In the genomic region with DNA sequence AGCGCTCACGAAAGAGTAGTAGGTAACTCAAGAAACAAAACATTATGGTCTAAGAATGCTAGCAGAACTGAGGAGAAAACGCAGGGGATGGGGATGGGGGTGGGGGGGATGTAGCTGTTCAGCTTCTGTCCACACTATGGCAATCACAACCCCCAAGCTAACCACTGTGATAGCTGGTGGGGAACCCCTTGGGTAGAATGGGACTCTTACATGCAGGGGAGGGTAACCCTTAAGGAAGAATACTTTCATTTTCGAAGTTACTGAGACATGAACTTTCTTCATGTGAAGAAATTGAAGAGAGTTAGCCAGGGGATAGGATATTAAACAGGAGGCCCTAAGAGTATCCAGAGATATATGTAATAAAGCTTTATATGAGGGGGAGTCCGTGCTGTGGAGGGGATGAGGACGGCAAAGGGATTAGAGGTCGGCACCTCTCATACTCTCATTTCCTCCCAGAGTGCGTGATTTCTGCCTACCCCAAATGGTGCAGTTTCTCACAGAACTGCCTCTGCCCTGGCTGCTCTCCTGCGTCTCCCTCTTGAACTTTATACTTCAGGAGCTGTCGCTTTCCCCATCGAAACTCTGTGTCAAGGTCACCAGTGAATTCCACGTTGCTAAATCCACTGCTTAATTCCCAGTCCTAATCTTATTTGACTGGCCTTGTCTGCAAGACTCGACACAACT, we compare ENCODE assay signal across 9 mouse cellular contexts. TPM values are rescaled to one million over a fixed set of nuclear protein-coding genes. Genes with fewer than 3 reads are reported as not detected.
DNase-seq lines count a peak whose midpoint lies in the region; ATAC-seq and TF ChIP-seq lines count a peak whose summit lies in the region.
"Had no signal": no experiment of that assay in that cellular context is flagged by ENCODE, and none has a peak within 500 bp of the region (broad histone marks: within the 10 kb centered on the region; RNA-seq: fewer than 3 reads in every experiment).

No protein-coding gene starts in this region.

- peak; percentile 46 for ATAC-seq in megakaryocyte, adult 5-6 weeks (ENCODE audit: poor library complexity, severe bottlenecking)
- ATAC-seq in hindbrain, embryonic 11.5 days (ENCODE audit: low FRiP score) = no peak
- ATAC-seq: midbrain, embryonic 15.5 days had no signal

- H3K27ac ChIP-seq in bone marrow, adult 2 months (ENCODE audit: control insufficient read depth, insufficient read depth, low read depth, low read length, poor library complexity) = peak overlapping the region; percentile 39; the same call in 1 of the 2 replicates
- no peak overlapping the region for H3K27ac ChIP-seq in limb, embryonic 10.5 days
- no peak overlapping the region for H3K27ac ChIP-seq in hindbrain, embryonic 11.5 days (ENCODE audit: low read depth, low read length)
- H3K27ac ChIP-seq: midbrain, embryonic 15.5 days had no signal

- no peak overlapping the region for H3K9ac ChIP-seq in hindbrain, embryonic 11.5 days (ENCODE audit: low read depth, low read length)
- H3K9ac ChIP-seq: midbrain, embryonic 15.5 days had no signal

- no peaks in the 10 kb centered on the region; the same call in 1 of the 2 replicates for H3K4me1 ChIP-seq in bone marrow, adult 2 months (ENCODE audit: control insufficient read depth, insufficient read depth, low read length)
- H3K4me1 ChIP-seq in limb, embryonic 10.5 days = 0 out of 2 replicates have a peak, but pooled peaks cover 11% of the 10 kb centered on the region
- no peaks in the 10 kb centered on the region for H3K4me1 ChIP-seq in hindbrain, embryonic 11.5 days (replicated peaks; ENCODE audit: control insufficient read depth, insufficient read depth, low read length)

- TF ChIP-seq CTCF in bone marrow, adult 2 months (IDR thresholded peaks at IDR 0.05; ENCODE audit: control insufficient read depth, insufficient read depth, low read length) = no peak

- H3K9me3 ChIP-seq in limb, embryonic 10.5 days (replicated peaks) = no peaks in the 10 kb centered on the region
- no peaks in the 10 kb centered on the region for H3K9me3 ChIP-seq in hindbrain, embryonic 11.5 days (ENCODE audit: control insufficient read depth, low read length)
- H3K9me3 ChIP-seq: midbrain, embryonic 15.5 days had no signal

- H3K27me3 ChIP-seq in limb, embryonic 10.5 days (ENCODE audit: low read depth, poor library complexity, severe bottlenecking) = no peaks in the 10 kb centered on the region
- H3K27me3 ChIP-seq in hindbrain, embryonic 11.5 days (ENCODE audit: control insufficient read depth, insufficient read depth, low read length) = no peaks in the 10 kb centered on the region
- H3K27me3 ChIP-seq: midbrain, embryonic 15.5 days had no signal

- peak; percentile 58 for DNase-seq in adrenal gland, adult 2 months
- no peak for DNase-seq in adrenal gland, postnatal 25 days
- peak; percentile 14 for DNase-seq in kidney, postnatal 10 days
- no peak for DNase-seq in kidney, postnatal 36 days
- DNase-seq in limb, embryonic 10.5 days (ENCODE audit: low spot score) = no peak
- DNase-seq in hindbrain, embryonic 11.5 days (ENCODE audit: low spot score) = no peak

- peak overlapping the region; percentile 38 for H3K4me3 ChIP-seq in bone marrow, adult 2 months (replicated peaks; ENCODE audit: control insufficient read depth, low read depth, low read length)
- no peak overlapping the region for H3K4me3 ChIP-seq in limb, embryonic 10.5 days
- no peak overlapping the region for H3K4me3 ChIP-seq in hindbrain, embryonic 11.5 days (ENCODE audit: low read depth, low read length)
- H3K4me3 ChIP-seq: midbrain, embryonic 15.5 days had no signal

- TF ChIP-seq POLR2A in bone marrow, adult 2 months (IDR thresholded peaks at IDR 0.05; ENCODE audit: borderline replicate concordance, control insufficient read depth, low read depth, low read length) = no peak

- no peaks in the 10 kb centered on the region for H3K36me3 ChIP-seq in limb, embryonic 10.5 days
- H3K36me3 ChIP-seq in hindbrain, embryonic 11.5 days (ENCODE audit: control insufficient read depth, insufficient read depth, low read length) = no peaks in the 10 kb centered on the region
- H3K36me3 ChIP-seq: midbrain, embryonic 15.5 days had no signal

- H3K4me2 ChIP-seq in hindbrain, embryonic 11.5 days (replicated peaks; ENCODE audit: low read depth, low read length) = no peak overlapping the region

- WGBS in bone marrow, adult 2 months = 24% methylated on average over 13 of the region's 13 CpGs
- WGBS in limb, embryonic 10.5 days = 78% methylated on average over 13 of the region's 13 CpGs
- WGBS in hindbrain, embryonic 11.5 days = 79% methylated on average over 13 of the region's 13 CpGs

RNA-seq across cellular contexts. Expression of a gene that starts 25.4 kb away (rescaled TPM):
- 10 to 100 TPM; 13.0 to 13.4 TPM for total RNA-seq in adrenal gland, adult 2 months (2021)
- 33.1 and 38.5 TPM in 2 replicates for polyA plus RNA-seq in adrenal gland, adult 2 months (2012; rRNA removed)
- total RNA-seq in adrenal gland, postnatal 25 days (2021) = 13.9 and 14.0 TPM in 2 replicates
- 3.6 and 3.8 TPM in 2 replicates for polyA plus RNA-seq in bone marrow, adult 2 months (2011; ENCODE audit: insufficient read depth, insufficient read length, low replicate concordance, missing spikeins)
- total RNA-seq in megakaryocyte, adult 5-6 weeks (2015) = 5.0 and 6.8 TPM in 2 replicates
- 9.7 and 10.4 TPM in 2 replicates for total RNA-seq in megakaryocyte, adult 5-6 weeks (2017)
- polyA plus RNA-seq in limb, embryonic 10.5 days (2016; fragmentation: Nextera tagmentation; extraction: Ambion mirVana) = 10.4 and 12.0 TPM in 2 replicates
- 7.7 and 8.4 TPM in 2 replicates for polyA plus RNA-seq in hindbrain, embryonic 11.5 days (2014; fragmentation: Nextera tagmentation; extraction: Ambion mirVana)

RNA-seq across cellular contexts. Expression of a gene that starts 25.9 kb away (rescaled TPM):
- total RNA-seq in adrenal gland, adult 2 months (2021) = 100 to 1,000 TPM; 111 to 124 TPM
- polyA plus RNA-seq in adrenal gland, adult 2 months (2012; rRNA removed) = 42.9 and 45.9 TPM in 2 replicates
- 126 and 128 TPM in 2 replicates for total RNA-seq in adrenal gland, postnatal 25 days (2021)
- polyA plus RNA-seq in bone marrow, adult 2 months (2011; ENCODE audit: insufficient read depth, insufficient read length, low replicate concordance, missing spikeins) = 67.3 and 100 TPM in 2 replicates
- total RNA-seq in megakaryocyte, adult 5-6 weeks (2015) = 126 and 134 TPM in 2 replicates
- total RNA-seq in megakaryocyte, adult 5-6 weeks (2017) = 107 and 113 TPM in 2 replicates
- polyA plus RNA-seq in limb, embryonic 10.5 days (2016; fragmentation: Nextera tagmentation; extraction: Ambion mirVana) = 129 and 149 TPM in 2 replicates
- polyA plus RNA-seq in hindbrain, embryonic 11.5 days (2014; fragmentation: Nextera tagmentation; extraction: Ambion mirVana) = 112 and 119 TPM in 2 replicates

Comparison
In these comparisons a context has a peak if more than half of its experiments do, and no peak if none do; other contexts are left out.
1. DNase-seq: peak in adrenal gland, adult 2 months (single experiment) and kidney, postnatal 10 days (single experiment); none in adrenal gland, postnatal 25 days (single experiment), kidney, postnatal 36 days (0 of 2), limb, embryonic 10.5 days (single experiment) and hindbrain, embryonic 11.5 days (single experiment).